Mouse (Mus musculus) adrenal gland (tissue): ENCODE data around the gene Apopt1.

Source experiments
- intact Hi-C: fragments of 180-260 bp; cut with DNase I; formaldehyde crosslinking; loops from one replicate; pipeline ENCODE4 v1.15.1; 2025
- long read RNA-seq, 2 experiments: library from polyadenylated mRNA; unstranded; transcript quantifications; one replicate each; pipeline ENCODE4 v2.0.0; 2020; ENCODE audit warnings: borderline replicate concordance in 1 of 2; ENCODE audit not compliant: insufficient replicate concordance in 1 of 2

The Apopt1 gene
- long read RNA-seq, experiment 1, transcript Apopt1-201 (5 exons, 1,065 nt), result major isoform, 26 of 48 reads
- long read RNA-seq, experiment 1, transcript Apopt1-204 (6 exons, 671 nt), result minor isoform, 9 of 48 reads
- long read RNA-seq, experiment 1, partial matches to known transcripts, result 7 of 48 reads
- long read RNA-seq, experiment 1, other reads (novel, unspliced or antisense), result 6 of 48 reads
- long read RNA-seq, experiment 2, transcript Apopt1-204 (6 exons, 671 nt), result minor isoform, 12 of 57 reads
- long read RNA-seq, experiment 2, transcript Apopt1-201 (5 exons, 1,065 nt), result major isoform, 25 of 57 reads
- long read RNA-seq, experiment 2, partial matches to known transcripts, result 11 of 57 reads
- long read RNA-seq, experiment 2, other reads (novel, unspliced or antisense), result 9 of 57 reads

- intact Hi-C loops, result no loop called here
Measured at GRCm38 (mm10) chr12:111713004-111713651, at the start of gene Apopt1, which contains the start of gene Bag5. Apopt1 (plus strand) TSS chr12:111713261. Bag5 (minus strand) TSS chr12:111713257.

- intact Hi-C loops, result no loop called here
Measured at GRCm38 (mm10) chr12:111664144-111664634, 48.9 kb upstream of the Apopt1 start.

GRCm38 (mm10) chr12:111665041-111665880 lies 47.8 kb upstream of the Apopt1 start:
- intact Hi-C loops, result loop anchor here (5.0 kb wide), 1 partner anchor 282 kb away; no protein-coding TSS in a partner anchor

DNA sequence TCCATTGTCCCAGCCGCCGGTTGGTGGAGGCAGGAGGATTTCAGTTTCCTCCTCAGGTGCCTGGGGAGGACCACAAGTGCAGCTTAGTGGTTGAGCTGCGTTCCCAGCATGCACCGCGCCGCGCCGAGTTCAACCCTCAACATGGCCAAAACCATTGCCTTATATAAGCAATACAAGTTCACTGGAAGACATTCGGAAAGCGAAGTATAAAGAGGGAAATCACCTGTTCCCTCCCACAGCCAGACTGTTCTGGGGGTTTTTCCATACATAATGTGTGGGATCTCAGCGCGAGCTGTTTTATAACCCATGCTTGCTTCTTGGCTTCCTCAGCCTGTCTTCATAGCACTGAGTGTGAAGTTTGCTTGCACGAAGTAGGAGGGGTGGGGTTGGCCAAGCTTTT lies 46.7 kb upstream of the Apopt1 start:
- intact Hi-C loops, result loop anchor here (5.0 kb wide), 1 partner anchor 281 kb away; no protein-coding TSS in a partner anchor

GRCm38 (mm10) chr12:111667421-111667820 lies 45.6 kb upstream of the Apopt1 start:
- intact Hi-C loops, result loop anchor here (5.0 kb wide), 1 partner anchor 280 kb away; no protein-coding TSS in a partner anchor

- intact Hi-C loops, result loop anchor here (2.0 to 5.0 kb wide), 3 partner anchors 28 to 279 kb away; no protein-coding TSS in a partner anchor
Measured at GRCm38 (mm10) chr12:111668457-111668912, 44.6 kb upstream of the Apopt1 start.

- intact Hi-C loops, result loop anchor here (2.0 to 5.0 kb wide), 3 partner anchors 28 to 278 kb away; no protein-coding TSS in a partner anchor
Measured at GRCm38 (mm10) chr12:111669000-111669788, 43.9 kb upstream of the Apopt1 start.

DNA sequence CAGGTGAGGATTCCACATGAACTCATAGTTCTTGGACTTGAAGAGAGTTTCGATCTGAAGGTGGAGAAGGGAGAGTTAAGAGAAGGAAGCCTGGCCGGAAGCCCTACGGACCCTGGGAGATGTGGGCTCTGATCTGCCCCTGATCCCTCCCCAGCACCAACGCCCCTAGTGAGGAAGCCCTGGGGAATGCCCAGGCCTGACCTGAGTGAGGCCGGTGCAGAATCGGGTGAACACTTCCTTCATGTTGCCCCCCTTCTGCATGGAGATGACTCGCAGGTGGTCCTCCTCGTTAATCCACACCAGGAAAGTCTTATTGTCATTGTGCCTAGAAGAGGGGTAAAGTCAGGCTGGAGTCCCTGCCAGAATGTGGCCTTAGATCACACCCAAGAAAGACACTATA lies 43.1 kb upstream of the Apopt1 start:
- intact Hi-C loops, result loop anchor here (2.0 to 5.0 kb wide), 3 partner anchors 27 to 277 kb away; no protein-coding TSS in a partner anchor

GRCm38 (mm10) chr12:111670371-111670971 lies 42.6 kb upstream of the Apopt1 start:
- intact Hi-C loops, result no loop called here

GRCm38 (mm10) chr12:111670976-111671375 lies 42.1 kb upstream of the Apopt1 start:
- intact Hi-C loops, result no loop called here

DNA sequence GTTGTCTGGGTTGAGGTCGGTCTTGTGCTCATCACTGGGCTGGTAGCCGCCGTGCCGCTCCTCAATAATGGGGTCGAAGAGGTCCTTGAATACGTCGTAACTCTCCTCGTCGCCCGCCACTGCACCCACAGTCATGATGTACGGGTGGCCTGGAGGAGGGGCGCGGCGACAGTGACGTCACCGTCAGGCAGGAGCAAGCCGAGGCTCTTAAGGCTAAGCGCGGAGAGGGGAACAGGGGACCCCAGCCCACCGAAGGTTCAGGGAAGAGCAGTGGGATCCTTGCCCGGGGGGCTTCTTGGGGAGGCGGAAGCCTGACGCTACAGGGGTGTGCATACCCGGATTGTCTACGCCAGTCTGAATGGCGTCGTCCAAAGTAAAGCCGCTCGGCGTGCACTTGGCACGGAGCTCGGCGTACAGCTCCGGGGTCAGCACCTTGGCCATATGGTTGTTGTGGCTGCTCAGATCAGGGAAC lies 41.6 kb upstream of the Apopt1 start:
- intact Hi-C loops, result no loop called here

DNA sequence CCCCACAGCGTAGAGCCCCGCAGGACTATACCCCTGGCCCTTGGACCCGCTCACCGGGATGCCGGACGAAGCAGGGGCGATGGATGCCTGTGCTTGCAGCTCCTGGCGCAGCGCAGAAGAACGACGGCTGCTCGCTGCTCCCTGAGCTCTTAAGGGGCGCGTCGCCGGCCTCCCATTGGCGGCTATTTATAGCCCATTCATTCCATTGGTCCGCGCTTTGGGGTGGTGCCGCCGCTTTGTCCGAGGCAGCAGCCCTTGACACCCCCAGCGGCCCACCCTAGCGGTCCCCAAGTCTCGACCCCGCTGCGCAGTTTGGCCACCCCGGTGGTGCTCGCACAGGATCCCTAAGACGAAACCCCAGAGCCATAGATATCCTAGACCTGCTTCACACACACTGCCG lies 40.9 kb upstream of the Apopt1 start, which contains the start of gene Ckb:
Gene Ckb (minus strand): TSS at position 163 of the 400 bp plus-strand sequence.
- intact Hi-C loops, result no loop called here

GRCm38 (mm10) chr12:111672581-111672980 lies 40.5 kb upstream of the Apopt1 start:
- intact Hi-C loops, result no loop called here

DNA sequence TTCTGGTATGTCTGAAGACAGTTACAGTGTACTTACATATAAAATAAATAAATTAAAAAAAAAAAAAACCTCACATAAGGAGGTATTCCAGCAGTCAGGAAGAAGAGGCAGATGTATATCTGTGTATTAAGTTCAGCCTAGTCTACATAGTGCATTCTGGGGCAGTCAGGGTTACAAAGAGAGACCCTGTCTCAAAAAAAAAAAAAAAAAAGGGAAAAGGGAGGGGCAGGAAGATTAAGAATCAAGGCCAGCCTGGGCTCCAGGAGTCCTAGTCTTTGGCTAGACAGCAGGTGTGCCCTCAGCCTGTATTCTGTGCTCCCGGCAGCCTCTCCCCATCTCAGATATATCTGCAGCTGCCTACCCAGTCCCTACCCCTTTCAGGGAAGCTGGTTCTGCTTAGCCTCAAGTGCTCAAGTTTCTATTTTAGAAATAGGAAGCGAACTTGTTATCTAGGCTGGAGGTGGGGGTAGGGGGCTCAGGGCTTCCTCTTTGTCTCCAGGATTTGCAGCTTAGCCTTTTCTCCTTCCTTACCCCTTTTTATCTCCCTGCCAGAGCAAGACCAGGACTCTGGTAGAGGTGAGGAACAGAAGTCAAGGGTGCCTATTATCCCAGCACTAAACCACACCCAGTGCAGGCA lies 38.1 kb upstream of the Apopt1 start:
- intact Hi-C loops, result no loop called here

- intact Hi-C loops, result no loop called here
Measured at GRCm38 (mm10) chr12:111675797-111676580, 37.1 kb upstream of the Apopt1 start.

DNA sequence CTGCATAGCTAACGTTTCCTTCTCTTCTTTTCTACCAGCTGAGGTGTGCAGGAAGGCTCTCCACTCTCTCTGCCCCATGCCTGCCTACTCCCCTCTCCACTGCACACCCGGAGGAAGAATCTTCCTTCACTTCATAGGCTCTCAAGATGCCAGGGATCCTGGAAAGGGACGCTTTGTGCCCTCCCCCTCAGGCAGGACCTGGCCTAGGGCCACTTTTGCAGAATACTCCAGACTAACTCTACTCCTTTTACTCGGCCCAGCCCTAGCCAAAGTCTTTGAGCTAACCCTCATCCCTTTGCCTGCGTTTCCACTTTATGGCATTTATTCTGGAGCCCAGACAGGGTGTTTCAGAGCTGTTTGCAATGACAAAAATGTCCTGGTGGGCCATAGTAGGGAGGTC lies 35.6 kb upstream of the Apopt1 start:
- intact Hi-C loops, result no loop called here

GRCm38 (mm10) chr12:111677882-111678669 lies 35.0 kb upstream of the Apopt1 start, which contains the start of gene Trmt61a:
Trmt61a (plus strand) TSS chr12:111678105.
- intact Hi-C loops, result no loop called here

- intact Hi-C loops, result no loop called here
Measured at GRCm38 (mm10) chr12:111678670-111678933, 34.5 kb upstream of the Apopt1 start.
